Mouse (Mus musculus) hindbrain, postnatal 0 days (tissue): ENCODE measurements at regions not wholly inside any gene's neighbourhood (a gene's known extent, or its start where the extent isn't known, plus 50 kb on each side); places are given as distances from the start of the nearest gene placed in this dataset.

Experiments used
- ATAC-seq: fragments of 200-750 bp; cut with Nextera tagmentation; 2 replicates; pipeline ENCODE4 v1.8.0; 2017; ENCODE audit warnings: mild to moderate bottlenecking, moderate TSS enrichment, moderate library complexity
- DNase-seq: peaks from one replicate; pipeline ENCODE4 v3.0.0-alpha.2; 2015; ENCODE audit warnings: low spot score
- H3K27ac ChIP-seq: fragments of 300-500 bp; sonication (generic); 2 replicates; pipeline ENCODE4 v1.5.1; 2014; ENCODE audit warnings: mild to moderate bottlenecking
- H3K27me3 ChIP-seq: fragments of 300-500 bp; sonication (generic); 2 replicates; pipeline ENCODE4 v1.6.1; 2014; ENCODE audit warnings: low read length, mixed read lengths; ENCODE audit not compliant: insufficient read depth
- H3K36me3 ChIP-seq: fragments of 300-500 bp; sonication (generic); 2 replicates; pipeline ENCODE4 v1.6.1; 2014; ENCODE audit warnings: low read length, mixed read lengths; ENCODE audit not compliant: insufficient read depth
- H3K4me1 ChIP-seq: fragments of 300-500 bp; sonication (generic); 2 replicates; pipeline ENCODE4 v1.6.1; 2014; ENCODE audit warnings: antibody characterized with exemption, low read length, mixed read lengths; ENCODE audit not compliant: insufficient read depth
- H3K4me2 ChIP-seq: fragments of 300-500 bp; sonication (generic); 2 replicates; pipeline ENCODE4 v1.6.1; 2014; ENCODE audit warnings: low read depth, mild to moderate bottlenecking, low read length, moderate library complexity, mixed read lengths
- H3K4me3 ChIP-seq: fragments of 300-500 bp; sonication (generic); 2 replicates; pipeline ENCODE4 v1.5.1; 2014; ENCODE audit warnings: low read length
- H3K9ac ChIP-seq: fragments of 300-500 bp; sonication (generic); replicated peaks from 2 replicates; pipeline ENCODE4 v1.6.1; 2014; ENCODE audit warnings: mild to moderate bottlenecking, low read length, moderate library complexity, mixed read lengths
- H3K9me3 ChIP-seq: fragments of 300-500 bp; sonication (generic); 2 replicates; pipeline ENCODE4 v1.6.1; 2016; ENCODE audit warnings: low read length, mixed read lengths
- CTCF ChIP-seq: IDR thresholded peaks from 2 replicates; pipeline ENCODE4 v1.5.1; 2016; ENCODE audit warnings: antibody characterized with exemption, control low read depth, low read depth
- WGBS: fragments of 180-500 bp; shearing (Covaris S2); extraction: QIAGEN DNeasy Blood & Tissue Kit; methylation state at CpG from one replicate; pipeline ENCODE4 v1.1.7; 2014; 5-methylcytosine and 5-hydroxymethylcytosine counted together

DNA sequence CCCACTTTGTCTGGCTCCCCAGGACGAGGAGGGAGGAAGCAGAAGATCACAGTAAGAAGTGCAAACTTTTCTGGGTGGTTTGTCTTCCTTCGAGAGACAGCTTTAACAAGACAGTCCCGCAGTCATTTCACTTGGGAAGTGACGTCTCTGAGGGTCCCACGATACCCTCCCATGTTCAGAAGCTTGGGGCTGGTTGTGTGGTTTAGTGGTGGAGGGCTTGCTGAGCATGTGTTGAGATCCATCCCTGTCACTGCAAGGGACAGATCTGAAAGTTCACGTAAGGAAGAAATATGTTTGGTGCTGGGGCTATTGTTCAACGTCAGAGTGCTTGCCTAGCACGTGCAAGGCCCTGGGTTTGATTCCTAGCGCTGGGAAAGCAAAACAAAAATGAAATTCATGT is 65.2 kb upstream of the Ahctf1 start:
- Histone ChIP-seq H3K4me3 (no peak overlapping the region), H3K27me3 (no peaks in the 10 kb centered on the region), H3K9ac (no peak overlapping the region), H3K36me3 (no peaks in the 10 kb centered on the region), H3K27ac (no peak overlapping the region), H3K4me1 (no peaks in the 10 kb centered on the region), H3K4me2 (no peak overlapping the region), H3K9me3 (no peaks in the 10 kb centered on the region)
- TF ChIP-seq CTCF = no peak
- DNase-seq (no peak), ATAC-seq (no peak)
- 84% methylated on average over 9 of the region's 9 CpGs for WGBS

DNA sequence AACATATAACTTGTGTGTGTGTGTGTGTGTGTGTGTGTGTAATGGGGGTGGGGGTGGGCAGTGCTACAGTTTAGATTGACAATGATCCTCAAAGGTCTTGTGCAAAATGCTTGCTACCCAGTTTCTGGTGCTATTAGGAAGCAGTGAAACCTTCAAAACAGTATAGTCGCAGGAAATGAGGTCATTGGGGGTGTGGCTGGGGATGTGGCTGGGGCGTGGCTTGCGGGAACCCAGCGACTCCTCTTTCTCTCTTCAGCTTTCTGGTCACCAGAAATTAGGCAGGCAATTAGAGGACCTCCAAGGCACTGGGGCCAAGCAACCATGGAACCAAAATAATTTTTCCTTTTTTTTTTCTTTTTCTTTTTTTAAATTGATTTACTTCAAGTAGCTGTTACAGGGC is 64.0 kb upstream of the Ahctf1 start:
- no peak overlapping the region for H3K4me3 ChIP-seq
- H3K27me3 ChIP-seq = no peaks in the 10 kb centered on the region
- TF ChIP-seq CTCF = no peak
- H3K27ac ChIP-seq = no peak overlapping the region
- no peak overlapping the region for H3K4me2 ChIP-seq
- no peaks in the 10 kb centered on the region for H3K36me3 ChIP-seq
- ATAC-seq (no peak), DNase-seq (no peak)
- no peak overlapping the region for H3K9ac ChIP-seq
- no peaks in the 10 kb centered on the region for H3K4me1 ChIP-seq
- no peaks in the 10 kb centered on the region for H3K9me3 ChIP-seq
- 92% methylated on average over 4 of the region's 4 CpGs for WGBS

DNA sequence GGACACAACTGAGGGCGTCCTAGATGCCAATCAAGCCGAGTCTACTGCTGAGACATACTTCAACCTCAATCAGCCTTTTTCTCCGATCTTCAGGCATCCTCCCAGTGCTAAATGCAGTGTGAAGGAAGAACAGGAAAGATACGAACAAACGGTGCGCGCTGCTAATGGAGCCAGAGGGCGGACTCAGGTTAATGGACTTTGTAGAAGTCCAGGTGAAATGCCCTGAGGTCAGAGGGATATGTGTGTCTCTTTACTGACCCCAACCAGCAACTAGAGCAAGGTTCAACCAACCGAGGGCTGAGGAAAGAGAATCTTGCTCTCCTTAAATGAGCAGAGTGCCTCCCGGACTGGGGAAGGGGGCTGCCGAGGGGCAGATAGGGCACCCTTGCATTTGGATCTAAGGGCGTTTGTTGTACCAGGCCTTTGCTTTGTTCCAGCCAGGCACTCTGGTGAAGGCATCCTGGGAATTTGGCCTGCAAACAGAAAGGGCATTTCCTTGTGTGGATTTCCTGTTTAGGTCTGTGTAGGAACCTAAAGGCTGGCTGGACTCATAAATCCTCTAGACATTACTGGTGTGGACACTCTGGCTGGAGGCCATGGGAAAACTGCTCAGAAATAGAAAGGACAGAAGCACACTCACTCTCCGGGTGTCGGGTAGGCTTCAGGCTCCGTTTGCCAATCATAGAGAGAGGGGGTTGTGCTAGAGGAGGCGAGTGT is 62.7 kb upstream of the Ahctf1 start:
- DNase-seq = no peak
- H3K9me3 ChIP-seq = no peaks in the 10 kb centered on the region
- no peaks in the 10 kb centered on the region for H3K4me1 ChIP-seq
- ATAC-seq = no peak
- H3K36me3 ChIP-seq = no peaks in the 10 kb centered on the region
- H3K27me3 ChIP-seq = no peaks in the 10 kb centered on the region
- H3K27ac ChIP-seq = 0 out of 2 replicates have a peak overlapping the region, but pooled peaks have one; percentile 22
- TF ChIP-seq CTCF = no peak
- no peak overlapping the region for H3K4me2 ChIP-seq
- no peak overlapping the region for H3K9ac ChIP-seq
- no peak overlapping the region for H3K4me3 ChIP-seq
- WGBS = 74% methylated on average over 16 of the region's 16 CpGs

DNA sequence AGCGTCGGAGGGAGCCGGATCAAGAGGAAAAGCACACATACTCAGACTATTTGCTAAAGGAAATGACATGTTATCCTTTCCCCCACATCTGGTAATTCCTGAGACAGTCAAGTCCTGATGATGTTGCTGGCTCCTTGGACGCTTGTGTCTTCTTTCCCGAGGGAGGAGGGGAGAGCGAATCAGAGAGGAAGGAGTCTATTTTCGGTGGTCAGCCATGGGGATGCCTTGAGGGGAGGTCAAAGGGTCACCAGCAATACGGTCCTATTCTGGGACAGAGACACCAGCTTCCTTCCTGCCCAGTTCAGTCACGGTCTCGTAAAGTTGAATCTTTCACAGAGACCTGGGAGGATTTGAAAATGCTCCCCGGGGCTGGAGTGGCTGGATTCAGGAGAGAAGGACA is 62.1 kb upstream of the Ahctf1 start:
- Histone ChIP-seq H3K4me3 (no peak overlapping the region), H3K27ac (0 out of 2 replicates have a peak overlapping the region, but pooled peaks have one; percentile 22), H3K4me1 (no peaks in the 10 kb centered on the region), H3K9me3 (no peaks in the 10 kb centered on the region), H3K9ac (no peak overlapping the region), H3K4me2 (no peak overlapping the region), H3K36me3 (no peaks in the 10 kb centered on the region), H3K27me3 (no peaks in the 10 kb centered on the region)
- TF ChIP-seq CTCF = no peak
- no peak for ATAC-seq
- WGBS = 65% methylated on average over 11 of the region's 11 CpGs
- DNase-seq = no peak

DNA sequence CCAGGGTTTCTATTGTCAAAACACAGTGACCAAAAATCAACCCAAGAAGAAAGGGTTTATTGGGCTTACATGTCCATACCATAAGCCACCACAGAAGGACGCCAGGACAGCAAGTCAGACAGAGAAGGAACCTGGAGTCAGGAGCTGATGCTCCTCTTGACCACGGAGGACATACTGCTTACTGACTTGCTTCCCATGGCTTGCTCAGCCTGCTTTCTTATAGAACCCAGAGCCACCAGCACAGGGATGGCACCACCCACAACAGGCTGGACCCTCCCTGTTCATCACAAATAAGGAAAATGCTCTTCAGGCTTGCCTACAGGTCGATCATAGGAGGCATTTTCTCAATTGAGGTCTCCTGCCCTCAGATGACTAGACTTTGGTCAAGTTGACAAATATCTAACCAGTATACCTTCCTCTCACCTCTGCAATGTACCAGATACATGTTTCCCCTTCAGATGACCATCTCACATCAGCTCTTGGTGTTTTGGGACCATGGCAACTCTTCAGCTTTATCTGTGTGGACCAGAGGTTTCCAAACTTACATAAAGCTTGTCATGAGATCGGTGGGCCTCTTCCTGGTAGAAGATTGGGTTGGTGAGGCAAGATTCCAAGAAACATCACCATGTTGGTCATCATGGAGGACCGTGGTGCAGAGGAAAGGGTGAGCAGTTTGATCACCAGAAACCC is 61.2 kb upstream of the Ahctf1 start:
- DNase-seq = no peak
- WGBS = 84% methylated on average over 5 of the region's 5 CpGs
- TF ChIP-seq CTCF = no peak
- H3K9ac ChIP-seq = no peak overlapping the region
- no peaks in the 10 kb centered on the region for H3K9me3 ChIP-seq
- ATAC-seq = no peak
- no peak overlapping the region for H3K4me2 ChIP-seq
- no peaks in the 10 kb centered on the region for H3K36me3 ChIP-seq
- H3K27me3 ChIP-seq = no peaks in the 10 kb centered on the region
- H3K27ac ChIP-seq = no peak overlapping the region
- no peaks in the 10 kb centered on the region for H3K4me1 ChIP-seq
- no peak overlapping the region for H3K4me3 ChIP-seq

DNA sequence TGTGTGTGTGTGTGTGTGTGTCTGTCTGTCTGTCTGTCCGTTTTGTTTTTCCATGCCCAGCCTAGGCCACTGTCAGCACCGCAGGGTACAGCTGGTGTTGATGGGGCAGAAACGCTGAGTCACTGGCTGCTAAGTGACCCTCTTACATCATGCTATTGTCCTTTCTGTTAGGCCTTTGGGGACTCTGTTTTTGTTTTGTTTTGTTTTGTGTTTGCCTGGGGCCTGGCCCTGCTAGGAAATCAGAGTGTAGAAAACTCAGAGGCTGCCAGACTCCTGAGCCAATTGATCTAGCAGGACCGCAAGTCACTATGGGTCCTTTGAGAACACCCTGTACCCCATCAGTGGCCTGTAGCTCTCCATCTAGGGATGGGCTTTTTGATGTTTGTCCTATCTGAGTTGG is 59.9 kb upstream of the Ahctf1 start:
- Histone ChIP-seq H3K9ac (no peak overlapping the region), H3K27me3 (no peaks in the 10 kb centered on the region), H3K4me3 (no peak overlapping the region), H3K27ac (no peak overlapping the region), H3K9me3 (no peaks in the 10 kb centered on the region), H3K36me3 (no peaks in the 10 kb centered on the region), H3K4me1 (no peaks in the 10 kb centered on the region), H3K4me2 (no peak overlapping the region)
- DNase-seq = no peak
- TF ChIP-seq CTCF = no peak
- ATAC-seq = no peak
- 28% methylated on average over 4 of the region's 4 CpGs for WGBS

DNA sequence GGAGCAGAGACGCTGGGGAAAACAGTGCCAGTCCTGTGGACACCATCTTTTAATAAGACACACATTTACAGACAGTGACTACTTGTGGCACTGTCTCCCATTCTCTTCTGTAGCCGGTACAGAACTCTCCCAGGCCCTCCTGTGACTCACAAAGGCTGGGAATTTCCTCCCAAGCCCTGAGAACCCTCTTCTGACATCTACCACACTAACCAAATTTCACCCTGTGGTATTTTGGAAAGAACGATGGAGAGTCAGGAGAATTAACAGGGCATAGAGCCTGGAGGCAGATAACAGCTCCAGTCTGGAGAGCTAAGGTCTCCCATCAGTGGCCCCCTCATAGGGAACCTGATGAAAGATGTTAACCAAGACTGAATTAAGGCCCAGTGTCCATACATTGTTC is 59.5 kb upstream of the Ahctf1 start:
- no peaks in the 10 kb centered on the region for H3K27me3 ChIP-seq
- DNase-seq = no peak
- no peak for ATAC-seq
- H3K9me3 ChIP-seq = no peaks in the 10 kb centered on the region
- no peak for TF ChIP-seq CTCF
- no peak overlapping the region for H3K4me3 ChIP-seq
- H3K36me3 ChIP-seq = no peaks in the 10 kb centered on the region
- 73% methylated on average over 3 of the region's 3 CpGs for WGBS
- H3K4me1 ChIP-seq = no peaks in the 10 kb centered on the region
- H3K4me2 ChIP-seq = no peak overlapping the region
- H3K9ac ChIP-seq = no peak overlapping the region
- no peak overlapping the region for H3K27ac ChIP-seq
